In the genomic region with DNA sequence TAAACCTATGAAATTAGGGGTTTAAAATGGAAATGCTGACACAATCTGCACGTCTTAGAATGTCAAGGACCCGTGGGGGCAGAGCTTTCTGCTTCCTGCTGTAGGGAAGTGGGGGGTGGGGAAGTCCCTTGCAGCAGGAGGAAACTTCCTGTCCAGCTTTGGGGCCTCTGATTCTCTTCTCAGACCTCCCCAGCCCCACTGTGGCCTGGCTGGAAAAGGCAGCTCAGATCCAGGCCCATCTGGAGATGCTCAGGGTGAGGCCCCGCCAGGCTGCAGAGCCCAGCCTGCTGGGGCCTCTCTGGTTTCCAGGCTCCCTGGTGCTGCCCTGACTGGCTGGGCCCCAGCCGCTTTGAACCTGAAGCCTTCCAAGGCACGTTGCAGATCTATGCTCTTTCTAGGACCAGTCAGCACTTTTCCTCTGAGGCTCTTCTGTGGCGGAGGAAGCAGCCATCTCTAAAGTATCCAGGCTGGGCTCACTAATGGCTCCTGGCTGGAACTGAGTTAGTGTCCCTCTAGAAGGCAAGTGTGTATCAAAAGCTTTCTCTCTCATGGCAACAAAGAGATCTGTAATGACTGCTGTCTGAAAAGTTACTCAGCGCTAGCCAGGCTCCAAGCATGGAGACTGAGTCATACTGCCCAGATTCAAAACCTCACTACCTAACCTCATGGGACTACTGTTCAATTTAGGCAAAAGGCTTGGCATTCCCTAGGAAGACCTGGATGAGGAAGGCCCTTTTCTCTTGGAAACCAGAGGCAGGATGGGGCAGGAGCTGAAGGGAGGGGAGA, we compare ENCODE assay signal across 8 mouse cellular contexts. TPM values are rescaled to one million over a fixed set of nuclear protein-coding genes. Genes with fewer than 3 reads are reported as not detected.
DNase-seq lines count a peak whose midpoint lies in the region; ATAC-seq and TF ChIP-seq lines count a peak whose summit lies in the region.

No protein-coding gene starts in this region.

- H3K4me1 ChIP-seq in embryonic facial prominence, embryonic 15.5 days, result peaks cover 6% of the 10 kb centered on the region; the same call in 1 of the 2 replicates
- peaks cover 23% of the 10 kb centered on the region for H3K4me1 ChIP-seq in limb, embryonic 10.5 days

- no peak for TF ChIP-seq CTCF in layer of hippocampus, adult 2 months (conservative IDR thresholded peaks at IDR 0.05)

- DNase-seq in heart, adult 11 months, result peak; percentile 90
- DNase-seq in heart, adult 18-20 months, result no peak
- DNase-seq in 3134 (ENCODE audit: extremely low read depth, insufficient read length, low spot score), result peak; percentile 65
- DNase-seq in limb, embryonic 10.5 days (ENCODE audit: low spot score), result peak; percentile 75
- DNase-seq in spleen, postnatal 36 days (ENCODE audit: low spot score in 2 of 2), result no peak
- no peak for DNase-seq in layer of hippocampus, adult 2 months (ENCODE audit: low spot score in 2 of 2)
- no peak for DNase-seq in spleen, postnatal 10 days (ENCODE audit: low spot score in 2 of 2)

- H3K9me3 ChIP-seq in embryonic facial prominence, embryonic 15.5 days (replicated peaks), result no peaks in the 10 kb centered on the region
- no peaks in the 10 kb centered on the region for H3K9me3 ChIP-seq in limb, embryonic 10.5 days (replicated peaks)

- H3K27me3 ChIP-seq in embryonic facial prominence, embryonic 15.5 days, result peaks cover 6% of the 10 kb centered on the region; the same call in 1 of the 2 replicates
- no peaks in the 10 kb centered on the region for H3K27me3 ChIP-seq in limb, embryonic 10.5 days (ENCODE audit: low read depth, poor library complexity, severe bottlenecking)

- H3K9ac ChIP-seq in embryonic facial prominence, embryonic 15.5 days, result no peak overlapping the region

- no peak for ATAC-seq in embryonic facial prominence, embryonic 15.5 days (ENCODE audit: insufficient number of reproducible peaks, low FRiP score, low TSS enrichment, low read depth)

- H3K36me3 ChIP-seq in embryonic facial prominence, embryonic 15.5 days, result no peaks in the 10 kb centered on the region
- no peaks in the 10 kb centered on the region for H3K36me3 ChIP-seq in limb, embryonic 10.5 days

- no peak overlapping the region for H3K4me3 ChIP-seq in embryonic facial prominence, embryonic 15.5 days (replicated peaks)
- no peak overlapping the region for H3K4me3 ChIP-seq in limb, embryonic 10.5 days
- H3K4me3 ChIP-seq in layer of hippocampus, adult 2 months, result no peak overlapping the region

- peak overlapping the region; percentile 73 for H3K27ac ChIP-seq in embryonic facial prominence, embryonic 15.5 days (replicated peaks)
- peak overlapping the region; percentile 91 for H3K27ac ChIP-seq in limb, embryonic 10.5 days
- H3K27ac ChIP-seq in layer of hippocampus, adult 2 months, result no peak overlapping the region

- WGBS in embryonic facial prominence, embryonic 15.5 days, result 23% methylated on average over 7 of the region's 7 CpGs
- 26% methylated on average over 7 of the region's 7 CpGs for WGBS in limb, embryonic 10.5 days

- no peak overlapping the region for H3K4me2 ChIP-seq in embryonic facial prominence, embryonic 15.5 days (replicated peaks)

RNA-seq across cellular contexts. Expression of a gene that starts 55.8 kb away (rescaled TPM):
- under 1 TPM in 1 of 2 experiments, not detected in 1; 0.10 TPM for total RNA-seq in heart, adult 18-20 months (2021)
- 1.8 and 2.1 TPM in 2 replicates for polyA plus RNA-seq in embryonic facial prominence, embryonic 15.5 days (2015; fragmentation: Nextera tagmentation; extraction: Ambion mirVana)
- polyA plus RNA-seq in limb, embryonic 10.5 days (2016; fragmentation: Nextera tagmentation; extraction: Ambion mirVana), result 23.5 and 49.0 TPM in 2 replicates
- total RNA-seq in layer of hippocampus, adult 2 months (2021), result under 1 TPM; 0.13 to 0.22 TPM

Comparison
In these comparisons a context has a peak if more than half of its experiments do, and no peak if none do; other contexts are left out.
1. DNase-seq: peak in heart, adult 11 months (single experiment), 3134 (single experiment) and limb, embryonic 10.5 days (single experiment); none in heart, adult 18-20 months (0 of 2), spleen, postnatal 36 days (0 of 2), layer of hippocampus, adult 2 months (0 of 2) and spleen, postnatal 10 days (0 of 2).